Mouse (Mus musculus): ENCODE measurements around the gene Cacna2d1. TPM values are rescaled to one million over a fixed set of nuclear protein-coding genes. Genes with fewer than 3 reads are reported as not detected.
A peak's percentile ranks its signal among the peaks of the same experiment; 100 is the strongest.

Gene Cacna2d1
- polyA plus RNA-seq, 1 experiment from 2014 or later = 13.1 TPM

DNA sequence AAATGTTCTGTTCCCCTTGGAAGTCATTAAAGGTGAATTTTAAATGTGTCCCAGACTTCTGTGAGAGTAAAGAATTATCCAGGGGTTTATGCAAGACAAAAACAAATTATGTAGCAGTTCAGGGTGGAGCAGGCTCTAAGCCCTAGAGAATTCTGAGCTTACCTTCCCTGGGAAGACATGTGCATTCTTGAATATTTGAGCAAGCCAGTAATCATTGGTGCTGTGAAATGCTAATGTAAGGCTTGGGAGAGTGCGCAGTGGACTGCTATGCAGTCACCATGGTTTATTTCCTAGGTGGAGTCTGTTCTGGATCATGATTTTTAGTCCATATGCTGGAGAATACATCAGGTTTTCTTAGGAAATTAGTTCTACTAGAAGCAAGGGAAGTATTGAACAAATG, 167.3 kb downstream of the Cacna2d1 start:
- no peak overlapping the region for H3K4me2 ChIP-seq (ENCODE audit: low read depth, low read length)
- no peaks in the 10 kb centered on the region for H3K27me3 ChIP-seq (ENCODE audit: control insufficient read depth, insufficient read depth, low read length)
- no peak overlapping the region for H3K9ac ChIP-seq (ENCODE audit: low read length)
- H3K9me3 ChIP-seq (replicated peaks; ENCODE audit: control insufficient read depth, low read length) = no peaks in the 10 kb centered on the region
- ATAC-seq (ENCODE audit: insufficient read depth, low FRiP score) = no peak
- no peak overlapping the region for H3K4me3 ChIP-seq (replicated peaks; ENCODE audit: low read length)
- H3K27ac ChIP-seq (ENCODE audit: low read length) = no peak overlapping the region
- 85% methylated on average over 1 of the region's 1 CpGs for WGBS
- H3K4me1 ChIP-seq (ENCODE audit: control insufficient read depth, insufficient read depth, low read length) = no peaks in the 10 kb centered on the region
- H3K36me3 ChIP-seq (ENCODE audit: control insufficient read depth, insufficient read depth, low read length) = no peaks in the 10 kb centered on the region

DNA sequence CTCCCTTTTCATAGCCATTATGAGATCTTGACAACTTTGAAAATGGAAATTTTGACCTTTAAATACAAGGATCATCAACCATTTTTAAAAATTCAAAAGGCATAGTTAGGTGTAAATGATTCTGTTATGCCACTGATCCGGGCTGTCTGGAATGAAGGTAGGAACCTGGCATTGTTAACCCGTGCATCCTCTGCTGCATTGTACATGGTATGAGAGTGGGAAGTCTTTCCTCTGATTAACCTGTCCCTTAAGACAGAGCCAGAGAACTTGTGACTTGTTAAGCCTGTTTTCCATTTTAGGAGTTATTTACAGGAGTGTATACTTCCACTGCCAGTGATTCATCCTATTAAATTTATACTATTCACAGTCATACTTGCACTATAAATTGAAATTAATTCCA, 171.2 kb downstream of the Cacna2d1 start:
- no peaks in the 10 kb centered on the region for H3K27me3 ChIP-seq (ENCODE audit: control insufficient read depth, insufficient read depth, low read length)
- H3K9ac ChIP-seq (ENCODE audit: low read length) = no peak overlapping the region
- no peaks in the 10 kb centered on the region for H3K9me3 ChIP-seq (replicated peaks; ENCODE audit: control insufficient read depth, low read length)
- H3K36me3 ChIP-seq (ENCODE audit: control insufficient read depth, insufficient read depth, low read length) = no peaks in the 10 kb centered on the region
- no peak for ATAC-seq (ENCODE audit: insufficient read depth, low FRiP score)
- no peak overlapping the region for H3K27ac ChIP-seq (ENCODE audit: low read length)
- 82% methylated on average over 2 of the region's 2 CpGs for WGBS
- no peaks in the 10 kb centered on the region for H3K4me1 ChIP-seq (ENCODE audit: control insufficient read depth, insufficient read depth, low read length)
- no peak overlapping the region for H3K4me2 ChIP-seq (ENCODE audit: low read depth, low read length)
- H3K4me3 ChIP-seq (replicated peaks; ENCODE audit: low read length) = no peak overlapping the region

DNA sequence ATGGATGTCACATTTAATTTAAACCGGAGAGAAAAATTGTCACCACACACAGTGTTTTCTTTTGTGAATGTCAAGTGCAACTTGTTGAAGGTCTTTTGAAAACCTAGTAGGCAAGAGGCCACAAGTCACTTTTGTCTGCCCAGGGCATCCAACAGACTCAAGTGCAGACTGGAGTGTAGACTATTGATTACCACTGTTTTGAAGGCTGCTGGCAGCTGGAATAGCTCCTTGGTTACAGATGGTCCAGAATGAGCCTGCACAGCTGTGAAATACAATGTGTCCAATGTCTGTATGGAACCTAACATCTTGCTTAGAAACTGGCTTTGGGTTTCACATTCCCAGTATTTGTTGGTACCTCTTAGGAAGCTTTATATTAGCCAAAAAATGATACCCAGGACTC, 176.2 kb downstream of the Cacna2d1 start:
- H3K27me3 ChIP-seq (ENCODE audit: control insufficient read depth, insufficient read depth, low read length) = no peaks in the 10 kb centered on the region
- no peaks in the 10 kb centered on the region for H3K36me3 ChIP-seq (ENCODE audit: control insufficient read depth, insufficient read depth, low read length)
- H3K9me3 ChIP-seq (replicated peaks; ENCODE audit: control insufficient read depth, low read length) = no peaks in the 10 kb centered on the region
- no peak overlapping the region for H3K4me2 ChIP-seq (ENCODE audit: low read depth, low read length)
- H3K9ac ChIP-seq (ENCODE audit: low read length) = no peak overlapping the region
- ATAC-seq (ENCODE audit: insufficient read depth, low FRiP score) = no peak
- WGBS = 72% methylated on average over 1 of the region's 1 CpGs
- no peak overlapping the region for H3K27ac ChIP-seq (ENCODE audit: low read length)
- H3K4me1 ChIP-seq (ENCODE audit: control insufficient read depth, insufficient read depth, low read length) = no peaks in the 10 kb centered on the region
- H3K4me3 ChIP-seq (replicated peaks; ENCODE audit: low read length) = no peak overlapping the region

DNA sequence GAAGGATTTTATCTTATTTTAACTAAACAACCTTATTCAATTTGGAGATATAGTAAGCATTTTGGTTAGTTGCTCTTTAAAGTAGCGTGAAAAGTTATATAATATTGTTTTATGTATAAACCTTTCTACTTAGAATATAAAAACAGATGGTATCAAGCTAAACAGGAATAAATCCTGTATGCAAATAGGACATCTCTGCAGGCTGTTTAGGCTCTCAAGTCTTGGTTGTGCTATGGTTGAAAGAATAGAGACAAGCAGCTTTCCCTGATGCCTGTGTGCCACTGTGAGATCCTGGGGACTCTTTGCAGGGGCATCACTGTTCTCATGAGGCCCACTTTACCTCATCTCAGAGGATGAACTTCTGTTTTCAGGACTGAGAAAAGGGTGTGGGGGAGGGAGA, 179.4 kb downstream of the Cacna2d1 start:
- H3K27ac ChIP-seq (ENCODE audit: low read length) = no peak overlapping the region
- H3K4me2 ChIP-seq (ENCODE audit: low read depth, low read length) = no peak overlapping the region
- no peak for ATAC-seq (ENCODE audit: insufficient read depth, low FRiP score)
- no peaks in the 10 kb centered on the region for H3K27me3 ChIP-seq (ENCODE audit: control insufficient read depth, insufficient read depth, low read length)
- H3K36me3 ChIP-seq (ENCODE audit: control insufficient read depth, insufficient read depth, low read length) = no peaks in the 10 kb centered on the region
- H3K9ac ChIP-seq (ENCODE audit: low read length) = no peak overlapping the region
- no peak overlapping the region for H3K4me3 ChIP-seq (replicated peaks; ENCODE audit: low read length)
- H3K9me3 ChIP-seq (replicated peaks; ENCODE audit: control insufficient read depth, low read length) = no peaks in the 10 kb centered on the region
- 0 out of 2 replicates have a peak, but pooled peaks cover 3% of the 10 kb centered on the region for H3K4me1 ChIP-seq (ENCODE audit: control insufficient read depth, insufficient read depth, low read length)
- 78% methylated on average over 1 of the region's 1 CpGs for WGBS

DNA sequence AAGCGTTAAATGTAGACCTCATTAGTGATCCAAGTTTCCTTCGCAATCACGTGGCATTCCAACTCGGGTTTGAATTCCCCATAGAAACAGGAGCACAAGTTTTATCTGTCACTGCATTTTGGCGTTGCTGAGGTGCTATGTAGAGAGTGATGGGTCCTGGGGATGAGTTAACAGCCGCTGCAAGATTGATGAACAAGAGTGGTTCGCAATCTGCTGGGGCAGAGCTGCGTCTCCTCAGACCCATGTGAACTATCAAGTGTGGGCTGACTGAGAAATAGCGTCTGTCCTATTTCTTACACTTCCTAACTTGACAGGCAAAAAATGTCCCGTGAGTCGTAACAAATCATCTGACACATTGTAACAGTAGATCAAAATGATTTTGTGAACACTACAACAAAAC, 186.8 kb downstream of the Cacna2d1 start:
- WGBS = 70% methylated on average over 11 of the region's 11 CpGs
- Histone ChIP-seq H3K4me1 (ENCODE audit: control insufficient read depth, insufficient read depth, low read length) (0 out of 2 replicates have a peak, but pooled peaks cover 3% of the 10 kb centered on the region), H3K4me2 (ENCODE audit: low read depth, low read length) (no peak overlapping the region), H3K27ac (ENCODE audit: low read length) (no peak overlapping the region), H3K9me3 (replicated peaks; ENCODE audit: control insufficient read depth, low read length) (no peaks in the 10 kb centered on the region), H3K9ac (ENCODE audit: low read length) (no peak overlapping the region), H3K36me3 (ENCODE audit: control insufficient read depth, insufficient read depth, low read length) (no peaks in the 10 kb centered on the region), H3K27me3 (ENCODE audit: control insufficient read depth, insufficient read depth, low read length) (no peaks in the 10 kb centered on the region), H3K4me3 (replicated peaks; ENCODE audit: low read length) (no peak overlapping the region)
- no peak for ATAC-seq (ENCODE audit: insufficient read depth, low FRiP score)

DNA sequence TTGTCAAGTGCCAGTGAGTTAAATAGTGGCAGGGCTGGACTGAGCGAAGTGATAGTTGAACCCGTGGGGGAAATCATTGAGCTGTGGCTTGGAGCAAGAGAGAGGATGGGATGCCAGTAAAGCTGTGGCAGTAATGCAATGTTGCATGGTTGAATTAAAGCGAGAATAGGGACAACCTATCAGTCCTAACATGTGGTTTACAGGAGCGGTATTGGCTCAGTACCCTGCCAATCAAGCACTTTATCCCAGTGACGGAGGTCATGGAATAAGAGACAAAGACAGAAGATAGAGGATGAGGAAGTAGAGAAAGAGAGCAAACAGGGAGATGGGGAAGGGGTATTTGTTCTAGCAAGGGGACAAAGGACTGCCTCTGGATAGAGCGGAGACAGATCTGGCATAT, 187.6 kb downstream of the Cacna2d1 start:
- ATAC-seq (ENCODE audit: insufficient read depth, low FRiP score) = no peak
- peak overlapping the region; percentile 33; the same call in 1 of the 2 replicates for H3K27ac ChIP-seq (ENCODE audit: low read length)
- no peaks in the 10 kb centered on the region for H3K4me1 ChIP-seq (ENCODE audit: control insufficient read depth, insufficient read depth, low read length)
- H3K27me3 ChIP-seq (ENCODE audit: control insufficient read depth, insufficient read depth, low read length) = no peaks in the 10 kb centered on the region
- no peaks in the 10 kb centered on the region for H3K36me3 ChIP-seq (ENCODE audit: control insufficient read depth, insufficient read depth, low read length)
- no peaks in the 10 kb centered on the region for H3K9me3 ChIP-seq (replicated peaks; ENCODE audit: control insufficient read depth, low read length)
- no peak overlapping the region for H3K4me2 ChIP-seq (ENCODE audit: low read depth, low read length)
- H3K9ac ChIP-seq (ENCODE audit: low read length) = no peak overlapping the region
- WGBS = 84% methylated on average over 6 of the region's 6 CpGs
- no peak overlapping the region for H3K4me3 ChIP-seq (replicated peaks; ENCODE audit: low read length)

DNA sequence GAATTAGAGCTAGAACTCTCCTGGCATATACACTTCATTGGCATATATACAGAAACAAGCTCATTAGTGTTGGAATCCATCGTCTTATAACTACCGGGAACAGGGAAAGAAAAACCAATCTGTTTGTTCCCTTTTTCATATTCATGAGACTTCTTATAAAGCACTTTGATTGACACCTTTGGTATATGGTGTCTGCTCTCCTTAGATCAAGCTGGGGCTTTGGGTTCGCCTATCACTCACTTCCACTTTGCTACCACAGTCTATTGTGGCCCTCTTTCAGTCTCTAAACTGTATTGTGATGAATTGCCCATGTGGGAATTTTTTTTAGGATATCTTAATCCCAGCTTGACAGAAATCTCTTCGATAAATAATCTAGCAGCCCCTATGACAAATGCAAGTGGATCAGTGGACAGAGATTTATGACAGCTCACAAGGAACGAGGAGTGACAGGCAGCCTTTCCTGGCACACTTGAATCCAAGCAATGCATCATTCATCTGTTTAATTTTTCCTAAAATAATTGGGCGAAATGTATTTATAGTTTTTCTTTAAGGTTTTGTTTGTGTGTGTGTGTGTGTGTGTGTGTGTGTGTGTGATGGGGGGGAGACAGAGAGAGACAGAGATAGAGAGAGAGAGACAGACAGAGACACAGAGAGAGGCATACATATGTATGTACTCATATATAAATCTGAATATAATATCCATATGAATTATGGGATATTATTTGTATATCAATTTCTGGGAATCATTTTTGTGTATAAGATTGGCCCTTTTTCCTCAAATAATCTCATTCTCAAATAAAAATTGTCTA, 200.0 kb downstream of the Cacna2d1 start:
- Histone ChIP-seq H3K9me3 (replicated peaks; ENCODE audit: control insufficient read depth, low read length) (no peaks in the 10 kb centered on the region), H3K4me2 (ENCODE audit: low read depth, low read length) (no peak overlapping the region), H3K27ac (ENCODE audit: low read length) (no peak overlapping the region), H3K4me3 (replicated peaks; ENCODE audit: low read length) (no peak overlapping the region), H3K9ac (ENCODE audit: low read length) (no peak overlapping the region), H3K36me3 (ENCODE audit: control insufficient read depth, insufficient read depth, low read length) (no peaks in the 10 kb centered on the region), H3K27me3 (ENCODE audit: control insufficient read depth, insufficient read depth, low read length) (no peaks in the 10 kb centered on the region), H3K4me1 (ENCODE audit: control insufficient read depth, insufficient read depth, low read length) (no peaks in the 10 kb centered on the region)
- no peak for ATAC-seq (ENCODE audit: insufficient read depth, low FRiP score)
- 75% methylated on average over 6 of the region's 6 CpGs for WGBS

DNA sequence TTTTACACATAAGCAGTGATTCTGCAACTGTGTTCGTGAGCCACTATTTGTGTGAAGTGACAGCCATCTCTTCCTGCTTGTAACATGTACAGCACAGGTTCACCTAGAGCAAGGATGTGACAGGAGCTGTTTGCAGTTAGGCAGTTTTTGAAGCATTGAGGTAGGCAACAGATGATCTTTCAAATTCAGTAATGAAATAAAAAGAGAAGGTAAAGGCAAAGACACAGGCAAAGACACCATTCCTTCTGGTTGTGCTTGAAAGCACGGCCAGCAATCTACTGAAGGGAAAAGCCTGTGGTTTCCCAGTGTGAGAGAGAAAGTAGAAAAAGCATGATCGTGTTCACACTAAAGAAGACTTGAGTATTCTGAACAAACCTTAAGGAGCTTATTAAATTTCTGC, 201.5 kb downstream of the Cacna2d1 start:
- no peak for ATAC-seq (ENCODE audit: insufficient read depth, low FRiP score)
- Histone ChIP-seq H3K4me3 (replicated peaks; ENCODE audit: low read length) (no peak overlapping the region), H3K9me3 (replicated peaks; ENCODE audit: control insufficient read depth, low read length) (no peaks in the 10 kb centered on the region), H3K27me3 (ENCODE audit: control insufficient read depth, insufficient read depth, low read length) (no peaks in the 10 kb centered on the region), H3K27ac (ENCODE audit: low read length) (no peak overlapping the region), H3K4me2 (ENCODE audit: low read depth, low read length) (no peak overlapping the region), H3K9ac (ENCODE audit: low read length) (no peak overlapping the region), H3K36me3 (ENCODE audit: control insufficient read depth, insufficient read depth, low read length) (no peaks in the 10 kb centered on the region), H3K4me1 (ENCODE audit: control insufficient read depth, insufficient read depth, low read length) (no peaks in the 10 kb centered on the region)
- WGBS = 85% methylated on average over 3 of the region's 3 CpGs

DNA sequence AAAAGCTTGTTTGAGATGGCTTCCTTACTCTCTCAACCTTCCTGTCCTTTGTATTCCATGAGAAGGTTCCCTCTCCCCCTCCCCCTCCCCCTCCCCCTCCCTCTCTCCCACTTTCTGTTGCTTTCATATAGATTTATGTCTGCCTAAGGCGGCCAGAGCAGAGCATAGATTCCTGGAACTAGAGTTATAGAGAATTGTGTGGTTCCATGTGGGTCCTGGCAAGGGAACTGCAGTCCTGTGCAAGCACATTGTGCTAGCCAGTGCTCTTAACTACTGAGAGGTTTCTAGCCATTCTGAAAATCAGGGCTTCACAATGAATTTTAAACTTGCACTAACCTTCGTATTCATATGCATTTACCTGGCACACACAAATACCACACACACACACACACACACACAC, 202.3 kb downstream of the Cacna2d1 start:
- Histone ChIP-seq H3K27me3 (ENCODE audit: control insufficient read depth, insufficient read depth, low read length) (no peaks in the 10 kb centered on the region), H3K9ac (ENCODE audit: low read length) (no peak overlapping the region), H3K27ac (ENCODE audit: low read length) (no peak overlapping the region), H3K4me2 (ENCODE audit: low read depth, low read length) (no peak overlapping the region), H3K9me3 (replicated peaks; ENCODE audit: control insufficient read depth, low read length) (no peaks in the 10 kb centered on the region), H3K4me1 (ENCODE audit: control insufficient read depth, insufficient read depth, low read length) (no peaks in the 10 kb centered on the region), H3K4me3 (replicated peaks; ENCODE audit: low read length) (no peak overlapping the region), H3K36me3 (ENCODE audit: control insufficient read depth, insufficient read depth, low read length) (no peaks in the 10 kb centered on the region)
- no peak for ATAC-seq (ENCODE audit: insufficient read depth, low FRiP score)
- 79% methylated on average over 2 of the region's 2 CpGs for WGBS
